Mouse (Mus musculus): ENCODE measurements around the gene Cd46.

Gene Cd46

DNA sequence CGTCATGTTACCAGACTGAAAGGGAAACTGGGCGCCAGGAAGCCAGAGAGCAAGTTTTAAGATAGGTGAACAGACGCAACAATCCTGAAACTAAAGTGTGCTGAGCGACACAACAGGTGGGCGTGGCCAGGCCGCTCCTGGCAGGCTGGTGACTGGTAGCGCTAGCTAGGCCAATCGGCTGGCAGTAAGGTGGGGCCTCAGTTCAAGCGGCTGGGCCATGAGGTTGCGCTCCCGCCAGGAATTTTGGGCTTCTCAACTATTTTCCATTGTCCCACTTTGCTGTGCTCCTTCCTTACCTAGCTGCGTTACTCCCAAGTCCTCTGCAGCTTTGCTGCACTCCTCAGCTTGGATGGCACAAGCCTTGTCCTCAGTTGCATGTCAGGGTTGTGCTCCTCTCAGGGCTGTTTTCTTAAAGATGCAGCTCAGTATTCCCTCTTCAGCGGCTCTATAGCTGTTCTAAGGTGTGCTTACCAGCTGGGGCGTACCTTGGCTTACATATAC, at the start of gene Cd46:
Gene Cd46, minus strand, starts transcription at position 30 of the 501 bp plus-strand sequence.
- DNase-seq (ENCODE audit: low read depth, low spot score) = no peak

DNA sequence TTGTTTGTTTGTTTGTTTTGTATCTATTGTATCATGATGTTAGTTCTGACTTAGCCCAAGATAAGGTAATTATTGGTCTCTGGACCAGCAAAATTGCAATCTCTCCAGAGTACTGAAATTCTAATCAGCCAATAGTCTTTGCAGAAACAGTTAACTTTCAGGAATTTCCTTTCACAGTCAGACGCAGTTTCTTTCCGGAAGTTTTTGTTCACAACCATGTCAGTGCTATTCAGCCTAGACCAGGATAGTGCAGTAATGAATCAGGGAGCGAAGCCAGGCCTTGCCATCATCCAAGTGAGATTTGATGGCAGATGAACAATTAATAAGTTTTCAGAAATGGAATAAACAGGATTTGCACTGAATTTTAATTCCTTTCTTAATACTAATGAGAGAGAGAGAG, 40.0 kb upstream of the Cd46 start:
- DNase-seq (ENCODE audit: low read depth, low spot score) = no peak

DNA sequence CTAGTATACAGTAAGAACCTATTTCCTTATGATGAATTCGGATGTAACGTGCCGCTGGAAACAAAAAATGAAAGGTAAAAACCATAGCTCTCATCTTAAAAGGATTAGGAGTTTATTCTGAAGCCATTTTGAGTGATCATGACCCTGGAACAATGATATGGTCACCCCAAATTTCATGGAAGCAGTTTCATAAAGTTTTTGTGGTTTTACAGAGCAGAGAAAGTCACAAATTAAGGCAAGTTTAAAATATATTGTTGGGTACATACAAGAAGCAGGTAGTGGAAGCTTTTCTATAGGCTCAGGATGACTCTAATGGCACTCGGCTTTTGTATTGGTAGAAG, 39.6 kb upstream of the Cd46 start:
- DNase-seq (ENCODE audit: low read depth, low spot score) = no peak

DNA sequence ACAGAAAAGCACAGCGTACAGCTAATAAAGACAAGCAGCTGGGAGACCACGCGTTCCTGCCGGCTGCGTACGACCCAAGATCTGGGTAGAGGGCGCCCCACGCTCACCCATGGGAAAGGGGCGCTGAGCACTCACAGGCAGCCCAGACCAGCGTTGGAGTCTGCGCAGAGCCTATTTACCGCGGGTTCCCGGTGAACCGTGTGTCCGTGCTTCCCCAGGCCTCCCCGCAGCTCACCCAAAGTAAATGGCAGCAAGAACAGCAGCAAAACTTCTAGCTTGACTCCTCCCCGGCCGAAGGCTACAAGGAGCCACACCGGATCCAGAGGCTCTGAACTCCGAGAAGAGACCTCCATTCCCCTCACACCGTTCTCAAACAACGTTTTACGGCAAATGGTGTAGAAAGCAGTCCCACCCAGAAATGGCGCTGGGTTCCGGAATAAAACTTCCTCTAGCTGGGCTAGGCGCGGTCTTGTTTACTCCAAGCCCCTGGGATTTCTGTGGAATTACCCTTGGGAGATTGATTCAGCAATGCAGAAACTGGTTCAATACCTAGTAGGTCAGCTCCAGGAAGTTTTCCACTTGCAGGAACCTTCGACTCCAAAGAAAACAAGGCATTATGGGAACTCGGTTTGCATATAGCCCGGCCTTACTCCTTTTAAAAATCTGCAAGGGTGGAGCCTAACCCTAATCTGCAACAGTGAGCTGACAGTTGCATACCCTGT, 39.1 kb upstream of the Cd46 start, which contains the start of gene Cr1l:
Gene Cr1l, minus strand, starts transcription at position 634 of the 722 bp plus-strand sequence.
- peak; percentile 86 for DNase-seq (ENCODE audit: low read depth, low spot score)

DNA sequence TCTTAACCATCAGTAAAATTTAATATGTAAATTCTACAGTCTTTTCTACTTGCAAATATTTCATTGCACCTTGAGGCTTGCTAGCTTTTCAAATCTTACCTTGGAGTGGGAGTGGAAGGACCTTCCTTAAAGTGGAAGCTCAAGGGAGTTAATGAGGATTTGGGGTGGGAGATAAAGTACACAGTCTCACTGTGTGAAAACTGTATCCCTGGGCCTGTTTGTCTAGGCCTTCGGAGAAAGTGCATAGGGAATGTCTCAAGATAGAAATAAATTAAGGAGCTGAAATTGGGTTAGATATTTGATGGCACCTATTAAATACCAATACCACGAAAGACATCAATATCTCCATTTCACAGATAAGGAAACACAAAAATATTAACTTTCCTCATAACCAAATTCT, 38.4 kb upstream of the Cd46 start:
- no peak for DNase-seq (ENCODE audit: low read depth, low spot score)

DNA sequence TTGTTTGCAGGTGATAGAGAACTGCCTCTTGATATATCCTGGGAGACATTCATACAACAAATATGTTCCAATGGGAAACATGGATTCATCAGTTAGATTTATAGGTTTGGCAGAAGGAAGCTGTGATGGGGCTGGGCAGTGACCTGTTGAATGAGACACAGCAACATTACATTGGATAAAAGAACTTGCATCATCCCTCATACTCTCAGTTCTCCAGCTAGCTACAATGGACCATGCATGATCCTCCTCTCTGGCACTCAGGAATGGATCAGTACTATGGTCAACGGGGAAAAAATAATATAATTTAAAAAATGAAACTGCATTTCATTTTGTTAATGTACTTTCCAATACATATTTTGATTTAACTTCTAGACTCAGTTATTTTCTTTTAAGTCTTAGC, 37.8 kb upstream of the Cd46 start:
- no peak for DNase-seq (ENCODE audit: low read depth, low spot score)

DNA sequence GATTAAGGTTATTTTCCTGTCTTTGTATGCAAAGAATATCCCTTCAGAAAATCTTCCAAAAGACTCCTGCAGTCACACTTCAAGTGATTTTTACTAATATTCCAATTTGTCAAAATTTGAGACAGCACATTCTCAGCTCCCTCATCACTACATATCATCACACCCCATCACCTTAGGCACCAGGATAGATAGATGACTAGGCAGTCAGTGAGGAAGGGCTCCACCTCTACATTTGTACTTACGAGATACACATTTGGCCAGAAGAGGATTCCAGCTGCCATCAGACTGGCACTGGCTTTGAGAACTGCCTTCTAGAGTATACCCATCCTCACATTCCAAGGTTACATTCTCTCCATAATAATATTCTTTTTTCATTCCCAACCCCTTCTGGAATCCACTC, 22.4 kb upstream of the Cd46 start:
- DNase-seq (ENCODE audit: low read depth, low spot score) = no peak

DNA sequence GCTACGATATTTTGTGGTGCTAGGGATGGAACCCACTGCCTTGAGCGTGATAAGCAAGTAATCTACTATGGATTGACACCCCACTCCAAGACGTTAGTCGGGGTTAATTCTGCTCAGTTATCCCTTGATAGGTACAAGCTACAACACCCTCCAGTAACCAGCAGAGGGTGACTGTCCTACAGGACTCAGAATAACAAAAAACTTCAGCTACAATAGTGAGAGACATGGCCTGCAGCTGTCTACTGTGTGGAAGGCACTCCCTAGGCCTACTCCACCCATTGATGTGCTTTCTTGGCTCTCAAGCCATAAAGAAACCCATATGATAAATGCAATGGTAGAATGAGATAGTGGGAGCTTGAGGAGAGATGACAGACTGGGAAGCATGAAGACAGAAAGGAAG, 21.6 kb upstream of the Cd46 start:
- no peak for DNase-seq (ENCODE audit: low read depth, low spot score)

DNA sequence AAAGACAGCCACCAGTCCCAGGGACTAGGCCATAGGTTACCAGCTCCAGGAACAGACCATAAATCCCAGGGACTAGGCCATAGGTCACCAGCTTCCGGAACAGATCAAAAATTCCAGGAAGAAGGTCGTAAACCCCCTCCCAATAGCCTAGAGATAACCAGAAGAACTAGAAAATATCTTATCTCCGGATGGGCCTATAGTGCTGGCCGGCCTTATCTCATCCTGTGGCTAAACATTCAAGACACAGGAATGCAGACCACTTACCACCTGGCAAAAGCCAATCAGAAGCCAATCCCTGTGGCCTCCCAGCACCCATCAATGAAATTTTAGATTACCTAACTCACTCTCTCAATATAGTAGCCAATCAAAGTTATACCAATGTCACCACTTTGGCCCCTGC, 8.6 kb upstream of the Cd46 start:
- no peak for DNase-seq (ENCODE audit: low read depth, low spot score)

DNA sequence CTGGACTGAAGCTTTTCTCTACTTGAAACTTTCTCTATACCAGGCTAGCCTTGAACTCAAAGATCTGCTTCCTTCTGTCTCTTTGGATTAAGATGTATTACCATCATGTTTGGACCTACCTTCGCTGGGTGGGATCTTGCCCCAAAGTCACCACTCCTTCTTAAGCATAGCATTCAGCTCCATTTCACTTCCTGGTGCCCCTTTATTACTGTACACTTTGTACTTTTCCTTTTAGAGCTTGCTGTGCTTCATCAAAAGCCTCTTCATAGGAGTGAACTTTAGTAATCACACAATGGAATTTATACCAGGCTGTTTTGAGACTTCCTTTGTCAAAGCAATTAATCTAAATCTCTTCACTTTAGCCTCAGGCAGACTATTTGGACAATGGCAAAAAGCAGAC, 6.0 kb upstream of the Cd46 start:
- DNase-seq (ENCODE audit: low read depth, low spot score) = no peak

DNA sequence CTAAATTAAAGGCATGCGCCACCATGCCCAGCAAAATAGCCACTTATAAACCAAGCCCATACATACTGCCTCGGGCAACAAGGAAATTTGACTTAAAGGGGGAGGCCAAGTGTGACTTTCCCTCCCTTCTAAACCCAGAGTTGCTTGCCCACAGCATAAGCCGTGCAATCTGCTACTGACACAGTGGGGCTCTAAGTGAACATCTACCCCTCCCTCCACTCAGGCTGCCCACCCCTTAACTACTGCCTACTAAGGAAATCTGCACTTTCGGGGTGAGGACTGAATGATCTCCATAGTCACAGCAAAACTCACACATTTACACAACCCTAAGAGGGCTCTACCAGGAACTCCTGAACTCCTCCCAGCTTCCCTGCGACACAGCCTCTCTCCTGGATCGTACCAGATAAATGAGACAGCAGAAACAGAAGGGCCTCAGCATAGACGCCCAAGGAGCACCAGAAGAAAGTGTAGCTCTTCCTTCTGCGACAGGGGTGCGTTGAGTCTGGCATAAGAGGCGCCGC, 290 bp downstream of the Cd46 start:
- no peak for DNase-seq (ENCODE audit: low read depth, low spot score)

DNA sequence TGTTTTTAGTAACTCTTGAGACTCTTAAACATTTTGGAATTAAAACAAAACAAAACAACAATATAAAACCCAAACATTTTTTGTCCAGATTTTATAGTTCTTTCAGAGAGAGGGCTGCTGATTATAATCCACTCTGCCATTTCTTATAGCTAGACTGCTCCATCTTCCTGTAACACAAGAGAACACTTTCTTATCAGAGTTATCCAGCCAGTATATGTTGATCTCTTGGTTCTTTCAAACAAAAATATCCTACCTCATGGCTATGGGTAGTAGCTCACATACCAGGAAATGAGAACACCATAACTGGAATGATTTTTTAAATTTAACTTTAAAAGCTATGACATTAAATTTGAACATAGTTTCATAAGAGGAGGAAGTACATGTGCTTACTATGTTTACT, 9.9 kb downstream of the Cd46 start:
- DNase-seq (ENCODE audit: low read depth, low spot score) = no peak

DNA sequence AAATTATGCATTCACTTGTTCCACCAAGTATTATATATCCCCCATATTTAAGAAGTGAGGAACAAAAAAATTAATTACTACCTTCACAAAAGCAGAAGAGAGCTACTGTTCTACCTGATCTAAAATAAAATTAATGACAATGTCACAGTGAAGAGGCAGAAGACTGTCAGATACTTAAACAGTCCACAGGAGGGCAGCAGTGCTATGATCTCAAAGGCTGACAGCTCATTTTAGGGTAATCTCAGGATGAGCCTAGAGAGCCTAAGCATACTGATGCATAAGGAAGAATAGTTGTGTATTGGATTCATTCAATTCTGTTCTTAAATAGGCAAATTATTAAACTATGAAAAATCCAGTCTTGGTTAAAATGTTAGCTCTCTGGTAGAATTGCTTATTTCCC, 51.6 kb downstream of the Cd46 start:
- DNase-seq (ENCODE audit: low read depth, low spot score) = no peak

DNA sequence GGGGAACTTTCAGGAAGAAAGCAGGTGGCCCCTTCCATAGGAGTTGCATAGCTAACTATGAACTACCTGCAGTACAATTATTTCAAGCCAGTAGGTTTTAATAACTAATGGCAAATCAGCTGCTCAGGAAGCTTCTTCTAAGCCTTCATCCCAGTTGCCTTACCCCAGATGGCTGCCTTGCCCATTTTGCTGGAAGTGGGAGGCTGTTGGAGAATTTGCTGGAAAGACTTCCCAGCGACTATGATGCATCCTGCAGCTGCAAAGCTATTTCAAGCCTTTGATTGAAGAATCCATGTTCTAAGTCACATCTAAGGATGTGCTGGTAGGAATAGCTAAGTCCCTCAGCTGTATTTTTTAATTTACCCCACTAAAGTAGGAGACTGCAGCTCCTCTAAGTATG, 53.7 kb downstream of the Cd46 start:
- peak; percentile 80 for DNase-seq (ENCODE audit: low read depth, low spot score)

DNA sequence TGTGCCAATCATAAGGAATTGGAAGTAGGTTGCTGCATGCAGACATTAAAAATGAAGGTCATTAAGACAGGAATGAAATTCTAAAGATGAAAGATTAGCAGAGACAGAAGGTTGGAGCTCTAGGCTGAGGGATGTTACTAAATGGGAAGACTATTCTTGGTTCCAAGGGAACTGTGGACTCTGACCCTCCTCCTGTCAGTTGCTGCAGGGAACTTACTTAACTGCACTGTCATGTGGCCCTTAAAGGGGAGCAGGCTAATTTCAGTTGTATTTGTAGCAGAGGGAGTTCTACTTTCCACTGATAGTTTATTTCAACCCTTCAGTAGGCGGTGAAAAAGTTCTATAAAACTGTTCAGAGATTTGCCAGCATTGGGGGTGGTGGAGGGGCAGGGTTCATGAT, 54.1 kb downstream of the Cd46 start:
- no peak for DNase-seq (ENCODE audit: low read depth, low spot score)

DNA sequence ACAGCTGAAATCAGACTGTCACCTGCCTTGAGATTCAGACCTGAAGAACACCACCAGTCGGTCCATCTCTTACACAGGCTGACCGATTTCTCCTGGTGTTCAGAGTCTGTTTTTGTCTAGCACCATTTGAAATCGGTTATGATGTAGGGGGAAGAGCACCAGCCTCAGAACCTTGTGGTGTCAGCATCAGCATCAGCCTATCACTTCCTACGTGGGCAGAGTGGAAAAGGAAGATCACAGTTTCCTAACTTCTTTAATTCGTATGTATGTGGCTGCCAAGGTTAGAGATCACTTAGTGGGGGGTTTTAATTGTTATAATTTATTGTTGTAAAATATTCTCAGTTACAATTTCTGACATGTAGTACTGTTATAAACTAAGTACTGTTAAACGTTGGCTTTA, 54.6 kb downstream of the Cd46 start:
- DNase-seq (ENCODE audit: low read depth, low spot score) = no peak

DNA sequence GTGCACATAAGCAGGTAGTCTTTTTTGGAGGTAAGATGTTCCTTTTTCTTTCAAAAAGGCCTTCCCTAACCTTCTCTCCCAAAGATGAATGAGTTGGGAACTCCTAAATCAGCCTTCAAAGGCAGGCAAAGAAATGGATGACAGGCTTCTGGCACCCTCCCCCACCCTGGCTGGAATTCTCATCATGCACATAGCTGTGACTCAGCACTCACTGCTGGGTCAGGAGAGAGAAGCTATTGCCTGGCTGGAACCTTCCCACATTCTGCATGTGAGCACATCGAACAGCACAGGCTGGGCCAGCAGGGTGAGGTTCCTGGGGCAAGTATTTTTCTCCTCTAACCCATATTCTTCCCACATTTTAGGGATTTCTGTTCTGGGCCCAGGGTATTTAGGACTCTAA, 58.1 kb downstream of the Cd46 start:
- DNase-seq (ENCODE audit: low read depth, low spot score) = peak; percentile 67

DNA sequence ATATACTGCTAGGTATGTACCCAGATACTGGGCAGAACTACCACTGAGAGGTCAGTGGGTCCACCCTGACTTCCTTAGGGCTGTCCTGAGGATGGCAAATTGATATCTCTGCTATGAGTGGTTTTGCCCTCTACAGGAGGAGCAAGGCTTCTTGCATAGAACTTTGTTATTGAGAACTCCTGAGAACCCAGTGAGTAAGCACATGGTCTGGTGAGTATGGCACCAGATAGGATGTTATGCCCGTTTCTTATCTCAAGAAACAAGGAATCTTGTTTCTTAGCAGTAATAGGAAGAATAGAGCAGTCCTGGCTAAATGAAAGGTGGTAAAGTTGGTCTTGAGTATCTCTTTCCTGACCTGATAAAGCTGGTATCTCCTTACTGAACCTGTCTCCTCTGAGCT, 59.3 kb downstream of the Cd46 start:
- no peak for DNase-seq (ENCODE audit: low read depth, low spot score)

DNA sequence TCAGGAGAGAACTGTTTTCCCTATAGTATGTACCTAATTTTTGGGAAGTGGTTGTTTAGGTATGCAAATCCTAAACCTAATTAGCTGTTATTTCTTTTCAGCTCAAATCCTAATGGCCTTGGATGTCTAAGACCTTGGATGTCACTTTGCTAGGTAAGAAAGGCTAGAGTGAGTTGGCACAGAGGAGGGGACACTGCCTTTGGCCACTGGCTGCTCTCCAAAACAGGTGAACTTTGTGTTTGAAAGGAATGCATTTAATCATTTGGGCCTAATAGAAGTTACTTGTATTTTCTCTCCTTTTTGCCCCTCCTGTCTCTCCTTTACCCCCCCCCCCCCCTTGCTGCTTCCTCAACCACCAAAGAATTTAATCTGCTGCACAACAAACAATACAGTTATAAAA, 60.3 kb downstream of the Cd46 start:
- no peak for DNase-seq (ENCODE audit: low read depth, low spot score)

DNA sequence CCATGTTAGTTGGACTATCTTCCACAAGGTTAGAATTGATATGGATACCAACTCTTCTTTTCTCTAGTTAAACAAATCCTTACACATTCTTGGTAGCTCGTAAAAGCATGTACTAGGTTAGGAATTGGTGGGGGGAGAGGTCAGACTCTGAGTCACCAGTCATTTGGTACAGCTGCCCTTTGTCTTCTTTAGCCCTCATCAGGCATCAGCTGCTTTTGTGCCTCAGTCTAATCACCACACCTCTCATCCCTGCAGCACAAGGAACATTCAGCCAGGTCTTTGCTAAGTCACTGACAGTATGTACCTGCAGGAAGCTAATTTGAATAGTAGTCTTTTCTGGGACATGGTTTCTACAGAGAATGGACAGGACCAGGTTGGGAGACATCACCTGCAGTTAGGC, 64.5 kb downstream of the Cd46 start:
- DNase-seq (ENCODE audit: low read depth, low spot score) = no peak

DNA sequence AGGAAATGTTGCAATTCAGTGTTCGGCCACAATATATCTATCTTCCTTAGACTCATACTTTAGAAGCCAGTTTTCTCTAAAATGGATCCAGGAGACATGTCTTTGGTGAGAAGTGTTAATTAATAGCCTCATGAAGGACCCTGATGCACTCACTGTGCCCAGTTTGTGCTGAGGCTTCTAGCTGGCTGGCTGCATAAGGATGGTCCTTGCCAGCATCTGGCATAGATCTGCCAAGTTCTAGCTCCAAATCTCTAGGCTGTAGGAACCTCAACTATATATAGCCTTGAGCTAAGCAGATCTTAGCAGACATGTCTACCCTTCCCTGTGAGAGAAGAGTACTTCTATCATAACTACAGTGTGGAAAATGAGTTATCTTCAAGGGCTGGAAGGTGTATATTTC, 68.2 kb downstream of the Cd46 start:
- DNase-seq (ENCODE audit: low read depth, low spot score) = no peak

DNA sequence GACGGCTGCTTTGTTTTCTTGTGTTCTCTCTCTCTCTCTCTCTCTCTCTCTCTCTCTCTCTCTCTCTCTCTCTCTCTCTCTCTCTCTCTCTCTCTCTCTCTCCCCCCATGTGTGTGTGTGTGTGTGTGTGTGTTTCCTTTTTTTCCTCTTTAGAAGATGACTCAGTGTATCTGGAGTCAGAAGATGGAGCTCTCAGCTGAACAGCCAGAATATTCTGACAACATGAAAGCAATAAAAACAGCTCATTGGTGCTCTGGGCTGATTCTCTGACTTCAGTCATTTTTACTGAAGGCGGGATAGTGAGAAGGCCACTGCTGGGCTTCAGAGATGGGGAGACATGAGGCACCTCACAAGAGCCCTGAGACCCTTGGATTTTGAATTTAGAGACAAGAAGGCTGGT, 70.2 kb downstream of the Cd46 start:
- DNase-seq (ENCODE audit: low read depth, low spot score) = no peak

DNA sequence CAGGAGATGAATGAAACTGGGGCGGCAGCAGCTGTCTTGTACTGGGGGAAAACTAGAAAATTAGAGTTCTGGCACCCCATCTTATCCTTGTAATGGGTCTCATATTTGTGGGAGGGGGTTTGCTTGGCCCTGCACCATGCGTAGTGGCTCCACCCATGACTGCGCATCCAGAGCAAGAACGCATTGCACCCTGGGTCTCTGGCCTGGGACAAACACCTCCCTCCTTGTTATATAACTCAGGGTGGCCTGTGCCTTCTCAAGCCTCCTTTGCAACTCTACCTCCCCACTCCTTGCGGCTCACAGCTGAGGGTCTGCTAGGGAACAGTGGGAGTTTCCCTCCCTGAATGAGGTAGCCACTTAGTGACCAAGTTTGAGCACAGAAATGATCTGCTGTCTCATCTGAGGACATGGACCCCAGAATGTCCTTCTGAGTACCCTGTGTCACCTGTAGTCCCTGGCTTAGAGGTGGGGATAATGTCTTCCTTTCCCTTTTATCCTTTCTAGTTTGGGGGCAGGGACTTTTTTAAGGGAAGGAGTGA, 72.9 kb downstream of the Cd46 start:
- no peak for DNase-seq (ENCODE audit: low read depth, low spot score)

Measured in telencephalon, adult 2 months (tissue).